Mouse (Mus musculus): ENCODE measurements around the gene 2410131K14Rik. TPM values are rescaled to one million over a fixed set of nuclear protein-coding genes. Genes with fewer than 3 reads are reported as not detected.

Gene 2410131K14Rik
- total RNA-seq (2012; rRNA removed) (4.0 TPM in 2 replicates), polyA plus RNA-seq (2012; ENCODE audit: insufficient read depth in 1 of 2, insufficient read length in 2 of 2, low read depth in 1 of 2, low replicate concordance in 2 of 2, missing spikeins in 1 of 2) (1 to 10 TPM in 1 of 2 experiments, not detected in 1; 4.3 TPM)

DNA sequence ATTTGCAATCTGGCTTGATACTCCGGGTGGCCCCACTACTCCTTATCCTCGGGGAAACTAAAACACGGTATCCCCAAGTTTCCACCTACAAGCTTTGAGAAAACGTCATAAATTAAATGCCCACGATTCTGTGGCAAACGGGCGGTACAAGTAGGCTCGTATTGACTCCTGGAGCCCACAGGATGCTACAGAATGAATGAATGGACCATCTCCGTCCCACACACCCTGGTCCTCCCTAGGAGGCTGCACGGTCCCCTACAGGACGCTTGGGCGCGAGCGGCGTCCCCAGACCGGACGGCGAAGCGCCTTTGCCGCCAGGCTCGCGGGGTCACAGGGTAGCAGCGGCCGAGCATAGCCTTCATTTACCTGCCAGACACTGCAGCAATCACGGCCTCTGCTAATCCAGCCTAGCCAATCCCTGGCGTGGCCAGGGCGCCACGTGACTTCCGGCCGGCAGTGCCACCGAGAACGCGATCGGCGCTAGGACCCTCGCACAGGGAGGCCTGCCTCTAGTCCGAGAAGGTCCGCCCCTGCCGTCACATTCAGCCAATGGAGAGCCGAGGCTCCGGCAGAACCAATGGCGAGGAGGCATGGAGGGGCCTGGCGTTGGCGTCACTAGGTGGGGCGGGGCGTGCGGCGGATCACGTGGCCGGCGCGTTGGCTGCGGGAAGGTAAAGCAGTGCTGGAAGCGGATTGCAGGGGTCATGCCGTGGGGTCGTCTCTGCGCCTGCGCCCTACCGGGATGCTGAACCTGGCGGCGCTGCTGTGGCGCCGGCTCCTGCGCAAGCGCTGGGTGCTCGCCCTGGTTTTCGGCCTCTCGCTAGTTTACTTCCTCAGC lies at the start of gene 2410131K14Rik, which contains the start of gene Rnft2:
Gene 2410131K14Rik, plus strand, starts transcription at position 622 of the 838 bp plus-strand sequence.
Gene Rnft2, minus strand, starts transcription at position 511 of the 838 bp plus-strand sequence.
- Histone ChIP-seq H3K27ac (ENCODE audit: control insufficient read depth, low read depth, low read length) (no peak within 1 kb of the TSS), H3K36me3 (ENCODE audit: control insufficient read depth in 1 of 2, insufficient read depth in 2 of 2, low read length in 2 of 2) (peaks cover 0 to 3% of the 10 kb centered on the region in 2 experiments; a peak in 1 of 4 replicates), H3K9ac (ENCODE audit: control insufficient read depth, low read depth, low read length, poor library complexity, severe bottlenecking) (peak within 1 kb of the TSS; percentile 60), H3K4me1 (ENCODE audit: control insufficient read depth in 1 of 2, insufficient read depth in 2 of 2, low read length in 2 of 2) (peaks cover 0 to 5% of the 10 kb centered on the region in 2 experiments; a peak in 1 of 4 replicates), H3K9me3 (replicated peaks; ENCODE audit: insufficient read depth, low read length) (no peaks in the 10 kb centered on the region), H3K27me3 (ENCODE audit: control insufficient read depth in 1 of 2, insufficient read depth in 2 of 2, low read length in 2 of 2) (no peaks in the 10 kb centered on the region), H3K79me2 (ENCODE audit: control insufficient read depth, insufficient read depth, low read length, poor library complexity) (peaks cover 3% of the 10 kb centered on the region; the same call in 1 of the 2 replicates), H3K4me3 (ENCODE audit: control insufficient read depth in 1 of 2, insufficient read depth in 1 of 2, low read depth in 2 of 2, low read length in 2 of 2) (peak within 1 kb of the TSS; percentile 78 to 86)
- TF ChIP-seq MAZ (IDR thresholded peaks at IDR 0.05; ENCODE audit: low read depth, low read length) (no peak), BHLHE40 (IDR thresholded peaks at IDR 0.05; ENCODE audit: borderline replicate concordance, low read depth, low read length) (peak; percentile 84), MXI1 (IDR thresholded peaks at IDR 0.05; ENCODE audit: low read depth, low read length) (peak; percentile 87), MAFK (IDR thresholded peaks at IDR 0.05; ENCODE audit: borderline replicate concordance, low read depth, low read length) (no peak), NRF1 (IDR thresholded peaks at IDR 0.05; ENCODE audit: insufficient read depth, low read depth, low read length, poor library complexity, severe bottlenecking) (peak; percentile 85), SIN3A (IDR thresholded peaks at IDR 0.05; ENCODE audit: low read length) (peak; percentile 88), HCFC1 (IDR thresholded peaks at IDR 0.05; ENCODE audit: low read depth, low read length) (peak; percentile 83), POLR2AphosphoS2 (IDR thresholded peaks at IDR 0.05; ENCODE audit: low read length) (no peak), TCF12 (IDR thresholded peaks at IDR 0.05; ENCODE audit: low read depth, low read length) (0 out of 2 replicates have a peak, but pooled peaks have one; percentile 4), GABPA (IDR thresholded peaks at IDR 0.05; ENCODE audit: low read depth, low read length) (no peak), SMC3 (IDR thresholded peaks at IDR 0.05; ENCODE audit: low read depth, low read length) (no peak), USF2 (IDR thresholded peaks at IDR 0.05; ENCODE audit: borderline replicate concordance in 1 of 2, insufficient read depth in 1 of 2, low read depth in 1 of 2, low read length in 2 of 2) (peak; percentile 70 to 87; a peak in 3 of 4 replicates), ZNF384 (IDR thresholded peaks at IDR 0.05; ENCODE audit: low read depth, low read length) (no peak), ETS1 (IDR thresholded peaks at IDR 0.05; ENCODE audit: low read depth, low read length) (peak; percentile 23; the same call in 1 of the 2 replicates), UBTF (IDR thresholded peaks at IDR 0.05; ENCODE audit: borderline replicate concordance, insufficient read depth, low read depth, low read length) (no peak), USF1 (IDR thresholded peaks at IDR 0.05; ENCODE audit: low read depth, low read length) (peak; percentile 97), NELFE (IDR thresholded peaks at IDR 0.05; ENCODE audit: low read depth, low read length) (peak; percentile 65), POLR2A (IDR thresholded peaks at IDR 0.05; ENCODE audit: control insufficient read depth in 1 of 2, insufficient read depth in 1 of 2, low read depth in 1 of 2, low read length in 2 of 2, poor library complexity in 1 of 2) (peak in 1 of 2 experiments; percentile 76; a peak in 3 of 4 replicates), ELF1 (IDR thresholded peaks at IDR 0.05; ENCODE audit: low read depth, low read length) (0 out of 2 replicates have a peak, but pooled peaks have one; percentile 46), GATA1 (IDR thresholded peaks at IDR 0.05; ENCODE audit: low read depth, low read length) (no peak), ZC3H11A (IDR thresholded peaks at IDR 0.05; ENCODE audit: low read depth, low read length) (no peak), MYB (IDR thresholded peaks at IDR 0.05; ENCODE audit: low read depth, low read length) (no peak), RCOR1 (IDR thresholded peaks at IDR 0.05; ENCODE audit: low read depth, low read length) (peak; percentile 79), RAD21 (IDR thresholded peaks at IDR 0.05; ENCODE audit: low read depth, low read length) (no peak), MAX (IDR thresholded peaks at IDR 0.05; ENCODE audit: low read length) (peak; percentile 96), TAL1 (IDR thresholded peaks at IDR 0.05; ENCODE audit: low read length) (no peak), MYC (IDR thresholded peaks at IDR 0.05; ENCODE audit: low read depth, low read length) (peak; percentile 76; the same call in 1 of the 2 replicates)
- peak; percentile 98 for DNase-seq (ENCODE audit: low read depth, low spot score)
